Mouse (Mus musculus) midbrain, postnatal 0 days (tissue): ENCODE data around the gene Apom. TPM values are rescaled to one million over a fixed set of nuclear protein-coding genes. Genes with fewer than 3 reads are reported as not detected.

Experiments
- ATAC-seq: fragments of 200-750 bp; cut with Nextera tagmentation; 2 replicates; pipeline ENCODE4 v1.8.0; 2017; ENCODE audit warnings: moderate number of reproducible peaks, mild to moderate bottlenecking, moderate TSS enrichment, moderate library complexity; ENCODE audit not compliant: low FRiP score
- DNase-seq: peaks from one replicate; pipeline ENCODE4 v3.0.0-alpha.2; 2015; ENCODE audit warnings: low spot score
- H3K27ac ChIP-seq: fragments of 300-500 bp; sonication (generic); 2 replicates; pipeline ENCODE4 v1.5.1; 2014; ENCODE audit warnings: low read depth, mild to moderate bottlenecking, low read length, mixed read lengths
- H3K27me3 ChIP-seq: fragments of 300-500 bp; sonication (generic); 2 replicates; pipeline ENCODE4 v1.6.1; 2014; ENCODE audit warnings: low read length, control low read depth, mixed read lengths; ENCODE audit not compliant: insufficient read depth
- H3K36me3 ChIP-seq: fragments of 300-500 bp; sonication (generic); 2 replicates; pipeline ENCODE4 v1.6.1; 2014; ENCODE audit warnings: low read length, control low read depth, mixed read lengths; ENCODE audit not compliant: insufficient read depth
- H3K4me1 ChIP-seq: fragments of 300-500 bp; sonication (generic); 2 replicates; pipeline ENCODE4 v1.6.1; 2014; ENCODE audit warnings: mild to moderate bottlenecking, control low read depth, antibody characterized with exemption, low read length, mixed read lengths; ENCODE audit not compliant: insufficient read depth
- H3K4me2 ChIP-seq: fragments of 300-500 bp; sonication (generic); 2 replicates; pipeline ENCODE4 v1.6.1; 2014; ENCODE audit warnings: low read depth, mild to moderate bottlenecking, low read length, mixed read lengths; ENCODE audit not compliant: poor library complexity, severe bottlenecking
- H3K4me3 ChIP-seq: fragments of 300-500 bp; sonication (generic); 2 replicates; pipeline ENCODE4 v1.5.1; 2014; ENCODE audit warnings: low read depth, mild to moderate bottlenecking, low read length, moderate library complexity
- H3K9ac ChIP-seq: fragments of 300-500 bp; sonication (generic); replicated peaks from 2 replicates; pipeline ENCODE4 v1.6.1; 2014; ENCODE audit warnings: mild to moderate bottlenecking, low read length, moderate library complexity, mixed read lengths; ENCODE audit not compliant: poor library complexity, severe bottlenecking
- H3K9me3 ChIP-seq: fragments of 300-500 bp; sonication (generic); 2 replicates; pipeline ENCODE4 v1.6.1; 2016; ENCODE audit warnings: low read length, control low read depth
- CTCF ChIP-seq: IDR thresholded peaks from 2 replicates; pipeline ENCODE4 v1.5.1; 2016; ENCODE audit warnings: antibody characterized with exemption, mild to moderate bottlenecking
- WGBS: fragments of 180-500 bp; shearing (Covaris S2); extraction: QIAGEN DNeasy Blood & Tissue Kit; methylation state at CpG from one replicate; pipeline ENCODE4 v1.1.7; 2014; 5-methylcytosine and 5-hydroxymethylcytosine counted together
- polyA plus RNA-seq: library from polyadenylated mRNA; unstranded; fragments of >200 nt; fragmentation: Nextera tagmentation; extraction: Ambion mirVana; gene quantifications from 2 replicates; pipeline ENCODE4 v1.2.1, GENCODE M21; 2015
- total RNA-seq: library from RNA; depleted of rRNA; stranded (reverse); fragments of >200 nt; gene quantifications from 2 replicates; pipeline ENCODE4 v1.2.3, GENCODE M21; 2014

Gene Apom
- total and polyA plus RNA-seq, 2 experiments from 2014 or later = 0.44 TPM; not detected in 1

GRCm38 (mm10) chr17:35165451-35166155 lies 33.8 kb upstream of the Apom start:
- no peak for TF ChIP-seq CTCF
- Histone ChIP-seq H3K9ac (peak overlapping the region; percentile 44), H3K27ac (peak overlapping the region; percentile 96), H3K4me1 (peaks cover 11% of the 10 kb centered on the region; the same call in 1 of the 2 replicates), H3K9me3 (no peaks in the 10 kb centered on the region), H3K4me3 (peak overlapping the region; percentile 87), H3K27me3 (no peaks in the 10 kb centered on the region), H3K36me3 (peaks cover 17% of the 10 kb centered on the region), H3K4me2 (peak overlapping the region; percentile 57)
- WGBS = 19% methylated on average over 12 of the region's 12 CpGs
- no peak for ATAC-seq
- no peak for DNase-seq

DNA sequence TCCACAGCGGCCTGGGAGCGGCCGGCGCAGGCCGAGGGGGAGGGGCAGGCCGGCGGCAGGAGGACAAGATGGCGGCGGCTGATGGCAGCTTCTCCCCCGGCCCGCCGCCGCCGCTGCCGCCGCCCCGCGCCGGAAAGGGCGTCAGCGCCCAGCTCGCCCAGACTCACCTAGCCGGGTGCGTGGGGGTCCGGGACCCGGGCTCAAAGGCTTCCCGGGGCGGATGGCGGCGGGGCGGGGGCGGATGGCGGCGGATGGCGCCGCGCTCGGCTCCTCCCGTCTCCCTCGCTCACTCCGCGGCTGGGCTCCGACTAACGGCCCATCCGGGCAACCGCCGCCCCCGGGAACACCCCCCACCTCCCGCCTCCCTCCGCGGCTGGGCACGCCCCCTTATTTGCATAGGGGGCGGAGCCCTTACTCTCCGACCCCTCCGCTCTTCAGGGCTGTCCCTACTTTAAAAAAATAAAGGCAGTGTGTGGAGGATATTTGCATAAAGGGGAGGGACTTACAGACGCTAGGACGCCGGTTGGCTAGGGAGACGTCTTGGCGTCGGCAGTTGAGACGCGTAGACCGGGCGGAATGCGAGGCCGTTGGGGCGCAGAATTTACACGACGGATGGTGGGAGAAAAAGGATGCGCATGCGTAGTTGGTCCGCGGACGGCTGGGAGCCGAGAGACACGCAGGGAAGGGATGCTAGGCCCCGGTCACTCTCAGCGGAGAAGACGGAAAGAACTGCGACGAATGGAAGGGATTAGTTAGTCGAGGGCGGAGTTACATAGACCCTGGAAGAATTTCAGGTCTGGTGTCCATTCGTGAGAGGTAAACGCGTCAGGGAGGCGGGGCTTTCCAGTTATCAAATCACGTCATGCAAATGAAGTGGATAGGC lies 33.0 kb upstream of the Apom start, which contains the start of gene Prrc2a:
Gene Prrc2a (minus strand): TSS at position 330 of the 883 bp plus-strand sequence.
- DNase-seq (peak; percentile 100), ATAC-seq (peak; percentile 96)
- Histone ChIP-seq H3K4me1 (peaks cover 11% of the 10 kb centered on the region; the same call in 1 of the 2 replicates), H3K27me3 (no peaks in the 10 kb centered on the region), H3K9ac (peak within 1 kb of the TSS; percentile 98), H3K27ac (peak within 1 kb of the TSS; percentile 96), H3K4me3 (peak within 1 kb of the TSS; percentile 87), H3K36me3 (peaks cover 25% of the 10 kb centered on the region), H3K4me2 (peak within 1 kb of the TSS; percentile 85), H3K9me3 (no peaks in the 10 kb centered on the region)
- TF ChIP-seq CTCF = peak; percentile 10; the same call in 1 of the 2 replicates
- under 1% methylated on average over 52 of the region's 89 CpGs for WGBS

GRCm38 (mm10) chr17:35164218-35164567 lies 32.3 kb upstream of the Apom start:
- ATAC-seq (no peak), DNase-seq (no peak)
- Histone ChIP-seq H3K36me3 (peaks cover 31% of the 10 kb centered on the region), H3K4me2 (peak overlapping the region; percentile 85), H3K27ac (peak overlapping the region; percentile 96), H3K9me3 (no peaks in the 10 kb centered on the region), H3K4me1 (peaks cover 11% of the 10 kb centered on the region; the same call in 1 of the 2 replicates), H3K27me3 (no peaks in the 10 kb centered on the region), H3K9ac (peak overlapping the region; percentile 98), H3K4me3 (peak overlapping the region; percentile 87)
- under 1% methylated on average over 16 of the region's 28 CpGs for WGBS
- no peak for TF ChIP-seq CTCF

DNA sequence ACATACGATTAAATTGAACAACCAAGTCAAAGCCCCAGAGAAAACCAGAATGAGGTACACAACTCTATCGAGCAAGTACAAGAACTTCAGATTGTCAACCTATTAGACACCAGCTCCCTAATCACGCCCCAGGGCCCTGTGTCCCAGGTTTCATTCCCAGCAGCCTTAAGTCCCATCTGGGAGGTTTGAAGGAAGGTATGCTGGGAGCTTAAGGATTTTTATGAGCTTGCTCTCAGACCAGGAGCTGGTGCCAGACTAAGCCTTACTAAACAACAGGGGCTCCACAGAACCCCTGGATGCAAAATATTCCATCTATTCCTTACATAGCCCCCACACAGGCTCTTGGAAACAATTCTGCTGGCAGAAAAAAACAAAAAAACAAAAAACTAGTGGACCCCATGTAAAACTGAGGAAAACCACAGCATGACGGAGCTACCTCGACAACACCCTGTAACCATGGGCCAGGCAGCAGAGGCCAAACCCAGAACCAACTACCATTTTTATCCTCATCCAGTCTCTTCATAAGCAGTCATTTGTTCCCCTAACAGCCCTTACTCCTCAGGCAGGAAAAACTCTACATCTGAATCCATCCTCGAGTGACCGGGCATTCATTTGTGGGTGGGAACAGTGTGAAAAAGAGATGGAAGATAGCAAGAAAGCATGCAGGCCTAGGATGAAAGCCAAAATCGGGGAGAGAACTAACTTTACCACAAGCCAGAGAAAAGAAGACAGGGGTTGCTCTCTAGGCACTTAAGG lies 31.7 kb upstream of the Apom start:
- peak overlapping the region; percentile 96 for H3K27ac ChIP-seq
- H3K36me3 ChIP-seq = peaks cover 38% of the 10 kb centered on the region
- H3K9me3 ChIP-seq = no peaks in the 10 kb centered on the region
- H3K4me1 ChIP-seq = peaks cover 11% of the 10 kb centered on the region; the same call in 1 of the 2 replicates
- TF ChIP-seq CTCF = no peak
- no peaks in the 10 kb centered on the region for H3K27me3 ChIP-seq
- peak overlapping the region; percentile 85 for H3K4me2 ChIP-seq
- WGBS = 5% methylated on average over 8 of the region's 8 CpGs
- H3K9ac ChIP-seq = peak overlapping the region; percentile 98
- H3K4me3 ChIP-seq = peak overlapping the region; percentile 87
- DNase-seq = no peak
- no peak for ATAC-seq

DNA sequence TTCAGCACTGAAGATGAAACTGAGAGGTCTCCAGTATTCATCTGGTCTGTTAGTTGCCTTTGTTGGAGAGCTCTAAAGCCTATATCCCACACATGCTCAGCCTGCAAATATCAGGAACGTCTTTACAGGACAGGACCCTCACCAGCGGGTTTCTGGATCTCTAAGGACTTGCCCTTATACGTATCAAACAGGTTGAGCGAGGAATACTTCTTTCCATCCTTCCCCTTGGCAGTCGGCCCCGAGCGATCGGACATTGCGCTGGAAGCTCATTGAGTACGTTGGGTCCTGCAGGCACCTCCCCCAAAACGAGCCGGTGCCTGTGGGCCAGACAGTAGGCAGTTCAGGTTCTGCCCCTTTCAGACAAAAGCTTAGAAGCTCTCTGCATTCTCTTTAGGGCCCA lies 30.9 kb upstream of the Apom start:
- H3K9me3 ChIP-seq = no peaks in the 10 kb centered on the region
- no peak for DNase-seq
- H3K36me3 ChIP-seq = peaks cover 45% of the 10 kb centered on the region
- WGBS = 24% methylated on average over 12 of the region's 12 CpGs
- H3K27ac ChIP-seq = peak overlapping the region; percentile 43; the same call in 1 of the 2 replicates
- no peak for TF ChIP-seq CTCF
- H3K4me2 ChIP-seq = peak overlapping the region; percentile 85
- H3K4me1 ChIP-seq = peaks cover 11% of the 10 kb centered on the region; the same call in 1 of the 2 replicates
- peak overlapping the region; percentile 87 for H3K4me3 ChIP-seq
- ATAC-seq = no peak
- peak overlapping the region; percentile 98 for H3K9ac ChIP-seq
- H3K27me3 ChIP-seq = no peaks in the 10 kb centered on the region
